Mouse (Mus musculus): ENCODE data around the gene Krtap1-3. TPM values are rescaled to one million over a fixed set of nuclear protein-coding genes. Genes with fewer than 3 reads are reported as not detected.

Gene Krtap1-3
- polyA plus RNA-seq, 1 experiment, result not detected

GRCm38 (mm10) chr11:99562580-99562979, 28.6 kb downstream of the Krtap1-3 start:
- DNase-seq (ENCODE audit: extremely low spot score in 1 of 2, low spot score in 1 of 2), result no peak

- DNase-seq (ENCODE audit: extremely low spot score in 1 of 2, low spot score in 1 of 2), result no peak
These were observed 31.8 kb downstream of the Krtap1-3 start, which contains the start of gene Gm11939 for GRCm38 (mm10) chr11:99559366-99559765. TSS of gene Gm11939 (minus strand) at chr11:99559466.

- no peak for DNase-seq (ENCODE audit: extremely low spot score in 1 of 2, low spot score in 1 of 2)
These were observed 33.0 kb downstream of the Krtap1-3 start for GRCm38 (mm10) chr11:99557976-99558745.

DNA sequence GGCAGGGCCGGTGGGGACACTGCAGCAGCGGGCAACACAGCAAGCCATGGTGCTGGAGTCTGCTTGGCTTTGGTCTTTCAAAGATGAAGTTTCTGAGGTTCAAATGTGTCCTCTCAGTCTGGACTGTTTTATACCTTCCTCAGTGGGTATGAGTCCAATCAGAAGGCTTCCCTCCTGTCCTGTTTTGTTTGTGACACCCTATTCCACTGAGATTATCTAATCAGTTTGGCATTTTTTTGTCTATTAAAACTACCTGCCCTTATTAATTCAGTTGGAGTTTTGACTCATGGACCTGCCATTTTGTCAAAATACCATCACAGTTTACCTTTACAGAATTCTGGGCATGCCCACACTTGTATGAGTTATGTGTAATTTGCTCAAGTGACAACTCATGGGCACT, 34.4 kb downstream of the Krtap1-3 start, which contains the start of gene Krtap3-2:
Gene Krtap3-2 (minus strand): TSS at position 101 of the 400 bp plus-strand sequence.
- no peak for DNase-seq (ENCODE audit: extremely low spot score in 1 of 2, low spot score in 1 of 2)

- no peak for DNase-seq (ENCODE audit: extremely low spot score in 1 of 2, low spot score in 1 of 2)
These were observed 34.9 kb downstream of the Krtap1-3 start for GRCm38 (mm10) chr11:99556195-99556594.

- DNase-seq (ENCODE audit: extremely low spot score in 1 of 2, low spot score in 1 of 2), result no peak
These were observed 40.4 kb downstream of the Krtap1-3 start, which contains the start of gene Krtap3-3 for GRCm38 (mm10) chr11:99550765-99551164. TSS of gene Krtap3-3 (minus strand) at chr11:99550865.

DNA sequence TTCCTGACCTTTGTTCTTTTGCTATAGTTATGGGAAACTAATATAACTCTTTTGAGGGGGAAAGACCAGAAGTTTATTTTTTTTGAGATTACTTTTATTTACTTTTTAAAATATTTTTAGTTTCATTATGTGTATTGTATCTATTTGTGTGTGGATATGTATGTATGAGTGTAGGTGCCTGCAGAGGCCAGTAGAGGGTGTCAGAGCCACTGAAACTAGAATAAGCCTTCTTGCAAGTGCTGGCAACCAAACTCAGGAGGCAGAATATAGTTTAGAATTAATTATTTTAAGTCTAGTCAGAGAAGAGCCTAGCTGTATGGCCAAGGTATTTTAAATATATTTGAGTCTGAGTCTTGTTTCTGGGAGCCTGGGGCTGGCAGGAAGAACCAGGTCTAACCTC, 43.2 kb downstream of the Krtap1-3 start:
- no peak for DNase-seq (ENCODE audit: extremely low spot score in 1 of 2, low spot score in 1 of 2)

Other genes with a start within 250 kb of the Krtap1-3 start
- gene Krt27, start 240.2 kb downstream of the Krtap1-3 start, polyA plus RNA-seq (2012; rRNA removed), result 0.19 TPM in 1 of 2 replicates, not detected in the other
- gene Krt28, start 216.4 kb downstream of the Krtap1-3 start, polyA plus RNA-seq (2012; rRNA removed), result 0.17 TPM in 1 of 2 replicates, not detected in the other
- 9.3 and 11.7 TPM in 2 replicates for gene Krt10, start 202.0 kb downstream of the Krtap1-3 start, polyA plus RNA-seq (2012; rRNA removed)
- gene Krt12, start 169.1 kb downstream of the Krtap1-3 start, polyA plus RNA-seq (2012; rRNA removed), result 6.7 and 9.7 TPM in 2 replicates
- gene Krt20, start 153.2 kb downstream of the Krtap1-3 start, polyA plus RNA-seq (2012; rRNA removed), result 0.08 TPM in 2 replicates
- 0.15 TPM in 1 of 2 replicates, not detected in the other for gene Krt23, start 98.2 kb downstream of the Krtap1-3 start, polyA plus RNA-seq (2012; rRNA removed)
- gene Krt39, start 70.0 kb downstream of the Krtap1-3 start, polyA plus RNA-seq (2012; rRNA removed), result not detected in 2 replicates
- 0.08 TPM in 1 of 2 replicates, not detected in the other for gene Krt40, start 48.2 kb downstream of the Krtap1-3 start, polyA plus RNA-seq (2012; rRNA removed)
- not detected in 2 replicates for gene Krtap3-3, start 40.5 kb downstream of the Krtap1-3 start, polyA plus RNA-seq (2012; rRNA removed)
- gene Krtap3-2, start 34.5 kb downstream of the Krtap1-3 start, polyA plus RNA-seq (2012; rRNA removed), result not detected in 2 replicates
- not detected in 2 replicates for gene Gm11939, start 31.9 kb downstream of the Krtap1-3 start, polyA plus RNA-seq (2012; rRNA removed)
- not detected in 2 replicates for gene Krtap3-1, start 24.7 kb downstream of the Krtap1-3 start, polyA plus RNA-seq (2012; rRNA removed)
- gene Krtap1-5, start 10.3 kb downstream of the Krtap1-3 start, polyA plus RNA-seq (2012; rRNA removed), result not detected in 2 replicates
- not detected in 2 replicates for gene Krtap1-4, start 7.7 kb downstream of the Krtap1-3 start, polyA plus RNA-seq (2012; rRNA removed)
- gene Krtap9-3, start 6.8 kb upstream of the Krtap1-3 start, polyA plus RNA-seq (2012; rRNA removed), result not detected in 2 replicates
- gene Gm11938, start 12.0 kb upstream of the Krtap1-3 start, polyA plus RNA-seq (2012; rRNA removed), result not detected in 2 replicates
- gene Gm11937, start 18.9 kb upstream of the Krtap1-3 start, polyA plus RNA-seq (2012; rRNA removed), result not detected in 2 replicates
- gene Krtap2-4, start 23.5 kb upstream of the Krtap1-3 start, polyA plus RNA-seq (2012; rRNA removed), result not detected in 2 replicates
- gene Gm11562, start 29.1 kb upstream of the Krtap1-3 start, polyA plus RNA-seq (2012; rRNA removed), result not detected in 2 replicates
- not detected in 2 replicates for gene Krtap4-1, start 36.9 kb upstream of the Krtap1-3 start, polyA plus RNA-seq (2012; rRNA removed)
- not detected in 2 replicates for gene Krtap4-2, start 43.7 kb upstream of the Krtap1-3 start, polyA plus RNA-seq (2012; rRNA removed)
- not detected in 2 replicates for gene Krtap4-7, start 52.8 kb upstream of the Krtap1-3 start, polyA plus RNA-seq (2012; rRNA removed)
- not detected in 2 replicates for gene Gm11555, start 58.9 kb upstream of the Krtap1-3 start, polyA plus RNA-seq (2012; rRNA removed)
- gene Gm11563, start 67.6 kb upstream of the Krtap1-3 start, polyA plus RNA-seq (2012; rRNA removed), result not detected in 2 replicates
- gene Krtap4-6, start 74.6 kb upstream of the Krtap1-3 start, polyA plus RNA-seq (2012; rRNA removed), result not detected in 2 replicates
- gene Gm14190, start 99.4 kb upstream of the Krtap1-3 start, polyA plus RNA-seq (2012; rRNA removed), result not detected in 2 replicates
- not detected in 2 replicates for gene Gm14180, start 143.0 kb upstream of the Krtap1-3 start, polyA plus RNA-seq (2012; rRNA removed)
- gene Gm11595, start 181.6 kb upstream of the Krtap1-3 start, polyA plus RNA-seq (2012; rRNA removed), result not detected in 2 replicates
- not detected in 2 replicates for gene Krtap4-8, start 189.4 kb upstream of the Krtap1-3 start, polyA plus RNA-seq (2012; rRNA removed)
- not detected in 2 replicates for gene Krtap4-9, start 193.9 kb upstream of the Krtap1-3 start, polyA plus RNA-seq (2012; rRNA removed)
- gene Gm11596, start 202.1 kb upstream of the Krtap1-3 start, polyA plus RNA-seq (2012; rRNA removed), result not detected in 2 replicates
- gene Gm11569, start 207.6 kb upstream of the Krtap1-3 start, polyA plus RNA-seq (2012; rRNA removed), result not detected in 2 replicates
- gene Gm11554, start 213.1 kb upstream of the Krtap1-3 start, polyA plus RNA-seq (2012; rRNA removed), result not detected in 2 replicates
- gene Krtap4-13, start 218.6 kb upstream of the Krtap1-3 start, polyA plus RNA-seq (2012; rRNA removed), result not detected in 2 replicates
- not detected in 2 replicates for gene Gm11564, start 224.3 kb upstream of the Krtap1-3 start, polyA plus RNA-seq (2012; rRNA removed)
- not detected in 2 replicates for gene 2300003K06Rik, start 246.7 kb upstream of the Krtap1-3 start, polyA plus RNA-seq (2012; rRNA removed)